Mouse (Mus musculus): Measurements from ENCODE around the gene Chkb.

The Chkb gene

GRCm38 (mm10) chr15:89390081-89390480, 39.6 kb downstream of the Chkb start:
- no peak for DNase-seq

GRCm38 (mm10) chr15:89387127-89387526, 42.6 kb downstream of the Chkb start:
- no peak for DNase-seq

GRCm38 (mm10) chr15:89384617-89385016, 45.1 kb downstream of the Chkb start, which contains the start of gene Klhdc7b:
TSS of gene Klhdc7b (plus strand) at chr15:89384917.
- no peak for DNase-seq

- no peak for DNase-seq
These were observed 50.3 kb downstream of the Chkb start for GRCm38 (mm10) chr15:89379429-89379828.

- peak; percentile 53 for DNase-seq
These were observed 50.8 kb downstream of the Chkb start, which contains the start of gene Odf3b for GRCm38 (mm10) chr15:89378831-89379401. TSS of gene Odf3b (minus strand) at chr15:89379282.

GRCm38 (mm10) chr15:89377938-89378828, 51.5 kb downstream of the Chkb start:
- no peak for DNase-seq

GRCm38 (mm10) chr15:89377362-89377761, 52.3 kb downstream of the Chkb start:
- no peak for DNase-seq

- DNase-seq, result no peak
These were observed 52.8 kb downstream of the Chkb start, which contains the start of gene Tymp for GRCm38 (mm10) chr15:89376957-89377356. TSS of gene Tymp (minus strand) at chr15:89377039.
